Mouse (Mus musculus) liver, embryonic 12.5 days (tissue): Measurements from ENCODE around the gene Evx2. TPM values are rescaled to one million over a fixed set of nuclear protein-coding genes. Genes with fewer than 3 reads are reported as not detected.

Source experiments
- ATAC-seq: fragments of 200-750 bp; cut with Nextera tagmentation; 2 replicates; pipeline ENCODE4 v1.8.0; 2017; ENCODE audit warnings: moderate number of reproducible peaks, mild to moderate bottlenecking, moderate library complexity
- H3K27ac ChIP-seq: fragments of 300-500 bp; sonication (generic); 2 replicates; pipeline ENCODE4 v1.5.1; 2016; ENCODE audit warnings: mild to moderate bottlenecking
- H3K27me3 ChIP-seq: fragments of 300-500 bp; sonication (generic); replicated peaks from 2 replicates; pipeline ENCODE4 v1.6.1; 2016; ENCODE audit warnings: mild to moderate bottlenecking, moderate library complexity
- H3K36me3 ChIP-seq: fragments of 300-500 bp; sonication (generic); 2 replicates; pipeline ENCODE4 v1.6.1; 2016; ENCODE audit warnings: mild to moderate bottlenecking, moderate library complexity
- H3K4me1 ChIP-seq: fragments of 300-500 bp; sonication (generic); 2 replicates; pipeline ENCODE4 v1.6.1; 2016
- H3K4me2 ChIP-seq: fragments of 300-500 bp; sonication (generic); 2 replicates; pipeline ENCODE4 v1.6.1; 2016; ENCODE audit warnings: mild to moderate bottlenecking, moderate library complexity
- H3K4me3 ChIP-seq: fragments of 300-500 bp; sonication (generic); 2 replicates; pipeline ENCODE4 v1.5.1; 2016; ENCODE audit warnings: mild to moderate bottlenecking, moderate library complexity
- H3K9ac ChIP-seq: fragments of 300-500 bp; sonication (generic); 2 replicates; pipeline ENCODE4 v1.6.1; 2016; ENCODE audit warnings: mild to moderate bottlenecking, moderate library complexity
- H3K9me3 ChIP-seq: fragments of 300-500 bp; sonication (generic); replicated peaks from 2 replicates; pipeline ENCODE4 v1.6.1; 2016; ENCODE audit warnings: mild to moderate bottlenecking, moderate library complexity
- WGBS: fragments of 180-500 bp; shearing (Covaris S2); methylation state at CpG from one replicate; pipeline ENCODE4 v1.1.7; 2016; ENCODE audit not compliant: insufficient replicate concordance; 5-methylcytosine and 5-hydroxymethylcytosine counted together
- polyA plus RNA-seq: library from polyadenylated mRNA; unstranded; fragments of >200 nt; fragmentation: Nextera tagmentation; extraction: Ambion mirVana; gene quantifications from 2 replicates; pipeline ENCODE4 v1.2.1, GENCODE M21; 2016

The Evx2 gene
- polyA plus RNA-seq, 1 experiment from 2014 or later, result not detected

DNA sequence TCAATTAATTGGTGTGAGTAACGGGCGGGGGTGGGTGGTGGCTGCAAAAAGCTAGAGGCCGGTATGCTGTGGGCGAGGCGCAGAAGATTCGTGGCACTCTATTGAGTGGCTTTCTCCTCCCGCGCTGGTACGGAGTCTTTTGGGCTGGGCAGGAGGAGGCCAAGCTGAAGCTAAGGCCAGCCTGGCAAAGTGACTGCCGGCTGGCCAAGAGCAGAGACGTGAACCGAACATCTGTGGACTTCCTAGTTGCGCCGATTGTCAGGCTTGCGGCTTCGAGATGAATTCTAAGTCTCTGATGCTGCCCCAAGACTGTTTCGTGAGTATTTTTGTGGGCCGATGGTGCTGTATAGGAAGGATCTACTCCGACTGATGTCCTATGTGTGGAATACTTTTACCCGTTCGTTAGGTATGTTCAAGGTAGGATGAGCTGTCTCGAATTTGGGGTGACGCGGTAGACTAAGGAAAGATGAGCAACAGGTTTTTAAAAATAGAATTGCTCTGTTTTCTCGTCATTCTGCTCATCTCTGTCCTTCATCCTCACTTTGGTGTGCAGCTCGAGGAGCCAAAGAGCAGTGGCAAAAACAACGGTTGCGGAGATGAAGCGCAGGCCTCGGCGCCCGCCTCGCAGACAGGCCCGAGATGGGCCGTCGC is 8.0 kb upstream of the Evx2 start:
- H3K4me3 ChIP-seq, result 0 out of 2 replicates have a peak overlapping the region, but pooled peaks have one; percentile 45
- ATAC-seq, result no peak
- 5% methylated on average over 36 of the region's 36 CpGs for WGBS

DNA sequence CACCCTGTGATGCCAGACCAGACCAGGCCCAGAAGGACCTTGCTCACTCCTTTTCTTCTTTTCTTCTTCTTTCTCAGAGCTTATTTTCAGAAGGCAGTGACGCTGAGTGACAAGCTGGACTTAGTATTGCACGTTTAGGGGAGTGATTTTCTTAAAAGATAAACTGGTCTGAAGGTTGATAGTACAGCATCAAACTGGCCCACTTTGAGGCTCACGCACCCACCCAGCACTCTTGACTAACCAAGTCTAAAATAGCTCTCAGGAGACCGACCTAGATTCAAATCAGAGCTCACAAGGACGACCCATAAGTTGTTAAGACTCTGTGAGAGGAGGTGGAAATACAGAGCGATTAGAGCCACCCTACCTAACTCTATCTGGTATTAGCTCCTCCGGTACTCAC is 7.1 kb upstream of the Evx2 start:
- Histone ChIP-seq H3K4me3 (no peak overlapping the region), H3K9me3 (no peaks in the 10 kb centered on the region), H3K4me1 (peaks cover 11% of the 10 kb centered on the region; the same call in 1 of the 2 replicates), H3K9ac (no peak overlapping the region), H3K36me3 (no peaks in the 10 kb centered on the region), H3K27ac (no peak overlapping the region), H3K4me2 (no peak overlapping the region), H3K27me3 (peaks cover 98% of the 10 kb centered on the region)
- ATAC-seq, result no peak
- WGBS, result 4% methylated on average over 7 of the region's 7 CpGs

More for the DNA sequence above, 8.0 kb upstream of the Evx2 start:
- peaks cover 98% of the 10 kb centered on the region for H3K27me3 ChIP-seq
- no peaks in the 10 kb centered on the region for H3K9me3 ChIP-seq
- H3K9ac ChIP-seq, result no peak overlapping the region
- H3K4me2 ChIP-seq, result peak overlapping the region; percentile 63; the same call in 1 of the 2 replicates
- H3K4me1 ChIP-seq, result peaks cover 11% of the 10 kb centered on the region; the same call in 1 of the 2 replicates
- no peaks in the 10 kb centered on the region for H3K36me3 ChIP-seq
- H3K27ac ChIP-seq, result no peak overlapping the region

- no peak overlapping the region for H3K4me3 ChIP-seq
- no peak overlapping the region for H3K27ac ChIP-seq
- peaks cover 99% of the 10 kb centered on the region for H3K27me3 ChIP-seq
- H3K4me2 ChIP-seq, result no peak overlapping the region
- H3K9me3 ChIP-seq, result no peaks in the 10 kb centered on the region
- no peak for ATAC-seq
- WGBS, result 4% methylated on average over 18 of the region's 18 CpGs
- no peak overlapping the region for H3K9ac ChIP-seq
- H3K36me3 ChIP-seq, result no peaks in the 10 kb centered on the region
- H3K4me1 ChIP-seq, result peaks cover 8% of the 10 kb centered on the region; the same call in 1 of the 2 replicates
Measured at GRCm38 (mm10) chr2:74663291-74663925, 4.1 kb upstream of the Evx2 start.

GRCm38 (mm10) chr2:74661685-74662084 is 2.3 kb upstream of the Evx2 start:
- H3K4me2 ChIP-seq, result no peak overlapping the region
- no peak overlapping the region for H3K4me3 ChIP-seq

DNA sequence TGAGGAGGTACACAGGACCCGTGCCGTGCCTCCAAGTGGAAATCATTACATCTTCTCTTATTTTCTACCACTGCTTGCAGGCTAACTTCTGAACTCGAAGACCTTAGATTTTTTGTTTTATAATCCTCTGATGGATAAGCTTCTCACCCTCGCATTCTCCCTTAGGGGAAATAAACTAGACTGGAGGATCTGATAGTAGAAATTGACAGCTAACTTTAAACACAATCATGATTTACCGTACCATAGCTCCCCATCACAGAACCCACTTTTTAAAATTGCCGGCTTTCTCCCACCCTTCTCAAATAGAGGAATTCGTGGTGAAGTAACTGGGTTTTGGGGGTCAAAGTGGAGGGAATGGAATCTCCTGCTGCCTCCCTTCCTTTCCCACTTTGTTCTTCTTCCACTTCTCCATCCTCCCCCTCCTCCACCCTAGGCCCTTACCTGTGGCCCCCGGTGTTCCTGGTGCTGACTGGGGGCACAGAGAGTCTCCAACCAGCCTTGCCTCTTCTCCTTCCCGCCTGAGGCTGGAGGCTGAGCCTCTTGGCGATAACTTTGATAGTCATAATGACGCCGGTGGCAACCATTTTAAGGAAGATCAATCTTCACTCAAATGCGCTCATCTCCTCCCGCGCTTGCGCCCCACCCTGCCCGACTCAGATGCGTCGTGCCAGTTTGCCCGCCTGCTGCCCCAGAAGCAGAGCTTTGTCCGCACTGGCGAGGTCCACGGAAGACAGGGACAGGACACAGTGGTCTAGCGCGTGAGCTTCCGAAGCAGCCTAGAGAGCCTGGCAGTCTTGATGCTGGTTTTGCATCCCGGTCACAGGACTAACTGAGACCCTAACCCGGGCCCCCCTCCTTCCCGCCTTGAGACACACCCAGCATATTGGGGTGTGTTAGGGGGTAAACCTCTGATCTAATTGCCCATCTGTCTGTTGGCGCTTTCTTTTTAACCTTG is 1.3 kb upstream of the Evx2 start:
- no peak for ATAC-seq
- Histone ChIP-seq H3K9ac (no peak overlapping the region), H3K36me3 (no peaks in the 10 kb centered on the region), H3K27me3 (peaks cover 99% of the 10 kb centered on the region), H3K4me3 (no peak overlapping the region), H3K4me2 (no peak overlapping the region), H3K9me3 (no peaks in the 10 kb centered on the region), H3K4me1 (peaks cover 8% of the 10 kb centered on the region), H3K27ac (no peak overlapping the region)
- 4% methylated on average over 30 of the region's 30 CpGs for WGBS

More at GRCm38 (mm10) chr2:74661685-74662084, 2.3 kb upstream of the Evx2 start:
- Histone ChIP-seq H3K9me3 (no peaks in the 10 kb centered on the region), H3K27ac (no peak overlapping the region), H3K4me1 (0 out of 2 replicates have a peak, but pooled peaks cover 3% of the 10 kb centered on the region), H3K9ac (no peak overlapping the region), H3K36me3 (no peaks in the 10 kb centered on the region), H3K27me3 (peaks cover 99% of the 10 kb centered on the region)
- 1% methylated on average over 14 of the region's 14 CpGs for WGBS
- ATAC-seq, result no peak

DNA sequence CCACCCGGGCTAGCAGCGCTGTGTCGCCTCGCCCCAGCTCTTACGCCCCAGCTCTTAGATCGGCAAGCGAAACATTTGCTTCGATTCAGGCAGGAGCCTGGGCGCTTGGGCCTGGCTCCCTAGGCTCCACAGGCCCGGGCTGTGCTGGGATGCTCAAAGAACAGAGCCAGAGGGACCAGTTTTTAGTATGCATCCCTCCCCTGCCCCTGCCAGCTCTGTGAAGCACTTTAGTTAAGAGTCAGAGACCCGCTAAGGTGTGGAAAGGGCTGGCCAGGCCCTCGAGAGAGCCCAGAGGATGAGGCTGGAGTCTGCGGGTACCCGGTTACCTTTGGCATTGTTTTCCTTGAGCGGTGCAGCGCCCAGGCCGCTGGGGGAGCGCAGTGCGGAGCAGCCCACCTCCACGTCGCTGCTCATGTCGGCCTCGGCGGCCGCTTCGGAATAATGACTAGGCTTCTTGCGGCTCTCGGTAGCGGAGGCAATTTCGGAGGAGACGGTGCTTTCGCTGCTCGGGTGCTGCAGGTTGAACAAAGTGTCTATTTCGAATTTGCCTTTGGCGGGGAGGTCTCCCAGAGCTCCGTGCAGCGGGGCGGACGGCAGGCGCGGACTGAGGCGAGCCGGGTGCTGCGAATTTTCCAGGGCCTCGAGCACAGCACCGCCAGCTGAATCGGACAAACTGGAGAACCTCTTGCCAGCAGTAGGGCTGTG is 538 bp downstream of the Evx2 start:
- Histone ChIP-seq H3K4me3 (no peak overlapping the region), H3K27me3 (peaks cover 100% of the 10 kb centered on the region), H3K9me3 (no peaks in the 10 kb centered on the region)

GRCm38 (mm10) chr2:74658024-74658666 is 1.2 kb downstream of the Evx2 start:
- H3K4me3 ChIP-seq, result peak overlapping the region; percentile 5; the same call in 1 of the 2 replicates
- no peak overlapping the region for H3K9ac ChIP-seq
- WGBS, result 2% methylated on average over 15 of the region's 15 CpGs
- no peak overlapping the region for H3K27ac ChIP-seq
- H3K4me1 ChIP-seq, result peaks cover 13% of the 10 kb centered on the region
- 0 out of 2 replicates have a peak overlapping the region, but pooled peaks have one; percentile 6 for H3K4me2 ChIP-seq
- H3K27me3 ChIP-seq, result peaks cover 96% of the 10 kb centered on the region
- ATAC-seq, result no peak
- no peaks in the 10 kb centered on the region for H3K36me3 ChIP-seq
- no peaks in the 10 kb centered on the region for H3K9me3 ChIP-seq

More for the DNA sequence above, 538 bp downstream of the Evx2 start:
- no peak for ATAC-seq
- 3% methylated on average over 47 of the region's 47 CpGs for WGBS
- no peak overlapping the region for H3K9ac ChIP-seq
- no peaks in the 10 kb centered on the region for H3K36me3 ChIP-seq
- no peak overlapping the region for H3K27ac ChIP-seq
- peaks cover 13% of the 10 kb centered on the region for H3K4me1 ChIP-seq
- no peak overlapping the region for H3K4me2 ChIP-seq

GRCm38 (mm10) chr2:74657251-74658023 is 1.9 kb downstream of the Evx2 start:
- Histone ChIP-seq H3K9me3 (no peaks in the 10 kb centered on the region), H3K27ac (no peak overlapping the region), H3K9ac (no peak overlapping the region), H3K36me3 (no peaks in the 10 kb centered on the region), H3K27me3 (peaks cover 91% of the 10 kb centered on the region), H3K4me3 (peak overlapping the region; percentile 5; the same call in 1 of the 2 replicates), H3K4me2 (peak overlapping the region; percentile 6; the same call in 1 of the 2 replicates), H3K4me1 (peaks cover 13% of the 10 kb centered on the region)
- WGBS, result 3% methylated on average over 62 of the region's 62 CpGs
- ATAC-seq, result no peak

- H3K9me3 ChIP-seq, result no peaks in the 10 kb centered on the region
- peaks cover 91% of the 10 kb centered on the region for H3K27me3 ChIP-seq
- no peak overlapping the region for H3K4me2 ChIP-seq
- H3K4me1 ChIP-seq, result peaks cover 13% of the 10 kb centered on the region
- no peak overlapping the region for H3K4me3 ChIP-seq
- WGBS, result under 1% methylated on average over 4 of the region's 4 CpGs
- H3K36me3 ChIP-seq, result no peaks in the 10 kb centered on the region
- ATAC-seq, result no peak
- H3K27ac ChIP-seq, result no peak overlapping the region
- H3K9ac ChIP-seq, result no peak overlapping the region
Measured at GRCm38 (mm10) chr2:74656632-74657021, 2.7 kb downstream of the Evx2 start.

DNA sequence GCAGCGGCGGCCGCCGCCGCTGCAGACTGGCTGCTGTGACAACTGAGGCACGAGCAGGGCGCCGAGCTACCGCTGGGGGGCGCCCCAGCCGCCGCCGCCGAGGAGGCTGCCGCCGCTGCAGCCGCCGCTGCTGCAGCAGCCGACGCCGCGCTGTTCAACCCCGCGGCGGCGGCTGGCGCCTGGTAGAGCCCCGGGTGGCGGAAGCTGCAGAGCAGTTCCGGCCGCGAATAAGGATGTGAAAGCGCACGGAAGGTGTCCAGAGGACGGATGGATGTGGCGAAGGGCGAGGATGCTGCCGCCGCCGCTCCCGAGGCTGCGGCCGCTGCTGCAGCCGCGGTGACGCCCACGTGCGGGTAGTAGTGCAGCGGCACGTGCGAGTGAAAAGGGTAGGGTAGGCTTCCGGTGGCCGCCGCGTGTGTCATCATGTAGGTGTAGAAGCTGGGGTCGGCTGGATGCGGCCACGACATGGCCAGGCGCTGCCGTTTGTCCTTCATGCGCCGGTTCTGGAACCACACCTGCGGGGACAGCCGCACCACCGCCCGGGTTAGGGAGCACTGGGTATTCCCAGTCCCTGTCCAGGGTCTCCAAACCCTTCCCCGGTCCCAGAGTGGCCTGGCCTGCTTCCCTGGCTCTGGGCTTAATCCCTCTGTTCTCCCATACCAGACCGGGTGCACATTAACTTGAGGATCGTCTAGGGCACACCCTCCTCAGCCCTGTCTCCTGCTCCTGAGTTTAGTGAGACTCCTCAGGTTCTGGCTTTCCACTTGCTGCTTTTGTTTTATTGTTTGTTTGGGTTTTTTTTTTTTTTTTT is 3.3 kb downstream of the Evx2 start:
- peaks cover 90% of the 10 kb centered on the region for H3K27me3 ChIP-seq
- no peaks in the 10 kb centered on the region for H3K36me3 ChIP-seq
- no peak overlapping the region for H3K9ac ChIP-seq
- H3K9me3 ChIP-seq, result no peaks in the 10 kb centered on the region
- no peak overlapping the region for H3K27ac ChIP-seq
- WGBS, result 2% methylated on average over 65 of the region's 69 CpGs
- peaks cover 13% of the 10 kb centered on the region for H3K4me1 ChIP-seq
- peak overlapping the region; percentile 36 for H3K4me3 ChIP-seq
- no peak for ATAC-seq
- peak overlapping the region; percentile 55 for H3K4me2 ChIP-seq
